Mouse (Mus musculus) embryonic facial prominence, embryonic 12.5 days (tissue): ENCODE measurements around the gene Sun3. TPM values are rescaled to one million over a fixed set of nuclear protein-coding genes. Genes with fewer than 3 reads are reported as not detected.
A peak's percentile ranks its signal among the peaks of the same experiment; 100 is the strongest.

Experiments
- ATAC-seq: fragments of 200-750 bp; cut with Nextera tagmentation; 2 replicates; pipeline ENCODE4 v1.8.0; 2017; ENCODE audit not compliant: insufficient number of reproducible peaks, insufficient read depth, low FRiP score, low TSS enrichment
- H3K27ac ChIP-seq: fragments of 300-500 bp; sonication (generic); 2 replicates; pipeline ENCODE4 v1.5.1; 2016; ENCODE audit warnings: mild to moderate bottlenecking
- H3K27me3 ChIP-seq: fragments of 300-500 bp; sonication (generic); 2 replicates; pipeline ENCODE4 v1.6.1; 2016; ENCODE audit warnings: mild to moderate bottlenecking, moderate library complexity
- H3K36me3 ChIP-seq: fragments of 300-500 bp; sonication (generic); 2 replicates; pipeline ENCODE4 v1.6.1; 2016; ENCODE audit warnings: mild to moderate bottlenecking
- H3K4me1 ChIP-seq: fragments of 300-500 bp; sonication (generic); 2 replicates; pipeline ENCODE4 v1.6.1; 2016
- H3K4me2 ChIP-seq: fragments of 300-500 bp; sonication (generic); replicated peaks from 2 replicates; pipeline ENCODE4 v1.6.1; 2016; ENCODE audit warnings: mild to moderate bottlenecking, moderate library complexity
- H3K4me3 ChIP-seq: fragments of 300-500 bp; sonication (generic); 2 replicates; pipeline ENCODE4 v1.5.1; 2016; ENCODE audit warnings: mild to moderate bottlenecking
- H3K9ac ChIP-seq: fragments of 300-500 bp; sonication (generic); 2 replicates; pipeline ENCODE4 v1.6.1; 2016; ENCODE audit warnings: mild to moderate bottlenecking, moderate library complexity
- H3K9me3 ChIP-seq: fragments of 300-500 bp; sonication (generic); 2 replicates; pipeline ENCODE4 v1.6.1; 2016; ENCODE audit warnings: mild to moderate bottlenecking, moderate library complexity
- WGBS: fragments of 180-500 bp; shearing (Covaris S2); methylation state at CpG from one replicate; pipeline ENCODE4 v1.1.7; 2016; 5-methylcytosine and 5-hydroxymethylcytosine counted together
- polyA plus RNA-seq: library from polyadenylated mRNA; unstranded; fragments of >200 nt; fragmentation: Nextera tagmentation; extraction: Ambion mirVana; gene quantifications from 2 replicates; pipeline ENCODE4 v1.2.1, GENCODE M21; 2016

Gene Sun3
- polyA plus RNA-seq, result 0.14 TPM in 1 of 2 replicates, not detected in the other

GRCm38 (mm10) chr11:9048703-9049060 is at the start of gene Sun3:
Gene Sun3 (minus strand): TSS chr11:9048991.
- H3K9ac ChIP-seq, result peak within 1 kb of the TSS; percentile 20; the same call in 1 of the 2 replicates
- under 1% methylated on average over 18 of the region's 18 CpGs for WGBS
- peak; percentile 29; the same call in 1 of the 2 replicates for ATAC-seq

GRCm38 (mm10) chr11:9076444-9076843 is 27.7 kb upstream of the Sun3 start:
- no peak overlapping the region for H3K4me2 ChIP-seq
- no peaks in the 10 kb centered on the region for H3K27me3 ChIP-seq
- H3K9me3 ChIP-seq, result no peaks in the 10 kb centered on the region
- ATAC-seq, result no peak
- H3K9ac ChIP-seq, result no peak overlapping the region
- no peaks in the 10 kb centered on the region for H3K4me1 ChIP-seq
- H3K4me3 ChIP-seq, result no peak overlapping the region
- H3K36me3 ChIP-seq, result no peaks in the 10 kb centered on the region
- WGBS, result 90% methylated on average over 3 of the region's 3 CpGs
- H3K27ac ChIP-seq, result no peak overlapping the region

More at GRCm38 (mm10) chr11:9048703-9049060, at the start of gene Sun3:
- no peak within 1 kb of the TSS for H3K27ac ChIP-seq
- peaks cover 4% of the 10 kb centered on the region; the same call in 1 of the 2 replicates for H3K4me1 ChIP-seq
- H3K4me2 ChIP-seq, result peak within 1 kb of the TSS; percentile 96
- H3K36me3 ChIP-seq, result no peaks in the 10 kb centered on the region
- no peaks in the 10 kb centered on the region for H3K9me3 ChIP-seq
- H3K4me3 ChIP-seq, result peak within 1 kb of the TSS; percentile 49
- peaks cover 27% of the 10 kb centered on the region for H3K27me3 ChIP-seq

- no peak overlapping the region for H3K4me2 ChIP-seq
These were observed 11.7 kb upstream of the Sun3 start for GRCm38 (mm10) chr11:9060484-9060883.

GRCm38 (mm10) chr11:9060029-9060428 is 11.2 kb upstream of the Sun3 start:
- Histone ChIP-seq H3K9me3 (no peaks in the 10 kb centered on the region), H3K27me3 (no peaks in the 10 kb centered on the region), H3K4me1 (no peaks in the 10 kb centered on the region), H3K4me3 (no peak overlapping the region), H3K36me3 (no peaks in the 10 kb centered on the region), H3K4me2 (no peak overlapping the region), H3K27ac (no peak overlapping the region), H3K9ac (no peak overlapping the region)
- 81% methylated on average over 1 of the region's 1 CpGs for WGBS
- ATAC-seq, result no peak

More at GRCm38 (mm10) chr11:9060484-9060883, 11.7 kb upstream of the Sun3 start:
- H3K36me3 ChIP-seq, result no peaks in the 10 kb centered on the region
- H3K9ac ChIP-seq, result no peak overlapping the region
- no peaks in the 10 kb centered on the region for H3K27me3 ChIP-seq
- ATAC-seq, result no peak
- H3K4me3 ChIP-seq, result no peak overlapping the region
- no peaks in the 10 kb centered on the region for H3K4me1 ChIP-seq
- no peak overlapping the region for H3K27ac ChIP-seq
- no peaks in the 10 kb centered on the region for H3K9me3 ChIP-seq
- WGBS, result 61% methylated on average over 5 of the region's 5 CpGs

GRCm38 (mm10) chr11:9057711-9058110 is 8.9 kb upstream of the Sun3 start:
- 85% methylated on average over 4 of the region's 4 CpGs for WGBS
- no peak for ATAC-seq

GRCm38 (mm10) chr11:9056937-9057336 is 8.1 kb upstream of the Sun3 start:
- Histone ChIP-seq H3K9ac (no peak overlapping the region), H3K4me3 (no peak overlapping the region), H3K27me3 (peaks cover 4% of the 10 kb centered on the region; the same call in 1 of the 2 replicates), H3K4me2 (no peak overlapping the region), H3K27ac (no peak overlapping the region), H3K36me3 (no peaks in the 10 kb centered on the region), H3K9me3 (no peaks in the 10 kb centered on the region), H3K4me1 (no peaks in the 10 kb centered on the region)
- no peak for ATAC-seq
- 80% methylated on average over 2 of the region's 2 CpGs for WGBS

More at GRCm38 (mm10) chr11:9057711-9058110, 8.9 kb upstream of the Sun3 start:
- no peak overlapping the region for H3K4me3 ChIP-seq
- no peak overlapping the region for H3K27ac ChIP-seq
- H3K27me3 ChIP-seq, result no peaks in the 10 kb centered on the region
- H3K4me1 ChIP-seq, result no peaks in the 10 kb centered on the region
- H3K9ac ChIP-seq, result no peak overlapping the region
- no peaks in the 10 kb centered on the region for H3K36me3 ChIP-seq
- no peaks in the 10 kb centered on the region for H3K9me3 ChIP-seq
- no peak overlapping the region for H3K4me2 ChIP-seq

GRCm38 (mm10) chr11:9051895-9052294 is 3.1 kb upstream of the Sun3 start:
- H3K27ac ChIP-seq, result no peak overlapping the region
- WGBS, result 68% methylated on average over 2 of the region's 2 CpGs

GRCm38 (mm10) chr11:9050241-9050640 is 1.4 kb upstream of the Sun3 start:
- no peak overlapping the region for H3K4me3 ChIP-seq
- no peak for ATAC-seq
- WGBS, result 81% methylated on average over 4 of the region's 4 CpGs
- no peaks in the 10 kb centered on the region for H3K9me3 ChIP-seq
- no peak overlapping the region for H3K9ac ChIP-seq
- no peak overlapping the region for H3K27ac ChIP-seq
- H3K4me1 ChIP-seq, result peaks cover 4% of the 10 kb centered on the region; the same call in 1 of the 2 replicates
- H3K27me3 ChIP-seq, result peaks cover 27% of the 10 kb centered on the region
- no peaks in the 10 kb centered on the region for H3K36me3 ChIP-seq
- H3K4me2 ChIP-seq, result no peak overlapping the region

More at GRCm38 (mm10) chr11:9051895-9052294, 3.1 kb upstream of the Sun3 start:
- Histone ChIP-seq H3K4me1 (peaks cover 4% of the 10 kb centered on the region; the same call in 1 of the 2 replicates), H3K36me3 (no peaks in the 10 kb centered on the region), H3K4me3 (no peak overlapping the region), H3K9ac (no peak overlapping the region), H3K9me3 (no peaks in the 10 kb centered on the region), H3K27me3 (peaks cover 27% of the 10 kb centered on the region), H3K4me2 (no peak overlapping the region)
- no peak for ATAC-seq

GRCm38 (mm10) chr11:9048011-9048702 is 634 bp downstream of the Sun3 start, which contains the start of gene Gm11992:
Gene Gm11992 (plus strand): TSS chr11:9048594.
- H3K27me3 ChIP-seq, result peaks cover 27% of the 10 kb centered on the region
- H3K27ac ChIP-seq, result no peak within 1 kb of the TSS
- ATAC-seq, result peak; percentile 100
- H3K9ac ChIP-seq, result peak within 1 kb of the TSS; percentile 20; the same call in 1 of the 2 replicates
- peaks cover 4% of the 10 kb centered on the region; the same call in 1 of the 2 replicates for H3K4me1 ChIP-seq
- H3K4me2 ChIP-seq, result peak within 1 kb of the TSS; percentile 96
- H3K9me3 ChIP-seq, result no peaks in the 10 kb centered on the region
- peak within 1 kb of the TSS; percentile 49 for H3K4me3 ChIP-seq
- no peaks in the 10 kb centered on the region for H3K36me3 ChIP-seq
- 6% methylated on average over 21 of the region's 21 CpGs for WGBS

GRCm38 (mm10) chr11:9047044-9047443 is 1.7 kb downstream of the Sun3 start:
- Histone ChIP-seq H3K4me1 (peaks cover 4% of the 10 kb centered on the region; the same call in 1 of the 2 replicates), H3K4me3 (no peak overlapping the region), H3K4me2 (no peak overlapping the region), H3K9ac (no peak overlapping the region), H3K36me3 (no peaks in the 10 kb centered on the region), H3K9me3 (no peaks in the 10 kb centered on the region), H3K27me3 (peaks cover 23% of the 10 kb centered on the region), H3K27ac (no peak overlapping the region)
- 79% methylated on average over 5 of the region's 5 CpGs for WGBS
- ATAC-seq, result no peak

GRCm38 (mm10) chr11:9046546-9046945 is 2.2 kb downstream of the Sun3 start:
- Histone ChIP-seq H3K9ac (no peak overlapping the region), H3K36me3 (no peaks in the 10 kb centered on the region), H3K27me3 (peaks cover 23% of the 10 kb centered on the region), H3K4me1 (peaks cover 4% of the 10 kb centered on the region; the same call in 1 of the 2 replicates), H3K27ac (no peak overlapping the region), H3K9me3 (no peaks in the 10 kb centered on the region), H3K4me2 (no peak overlapping the region), H3K4me3 (no peak overlapping the region)
- no peak for ATAC-seq
- 86% methylated on average over 2 of the region's 2 CpGs for WGBS

- H3K4me2 ChIP-seq, result no peak overlapping the region
- H3K4me1 ChIP-seq, result no peaks in the 10 kb centered on the region
- H3K27ac ChIP-seq, result no peak overlapping the region
- no peak for ATAC-seq
- no peaks in the 10 kb centered on the region for H3K9me3 ChIP-seq
- no peak overlapping the region for H3K9ac ChIP-seq
- 84% methylated on average over 2 of the region's 2 CpGs for WGBS
- no peak overlapping the region for H3K4me3 ChIP-seq
- H3K36me3 ChIP-seq, result no peaks in the 10 kb centered on the region
- no peaks in the 10 kb centered on the region for H3K27me3 ChIP-seq
These were observed 17.3 kb downstream of the Sun3 start for GRCm38 (mm10) chr11:9031530-9031929.
